Mouse (Mus musculus) lung, embryonic 16.5 days (tissue): ENCODE measurements at regions not wholly inside any gene's neighbourhood (a gene's known extent, or its start where the extent isn't known, plus 50 kb on each side); places are given as distances from the start of the nearest gene placed in this dataset.

Source experiments
- ATAC-seq: fragments of 200-750 bp; cut with Nextera tagmentation; 2 replicates; pipeline ENCODE4 v1.8.0; 2017; ENCODE audit warnings: low read depth, mild to moderate bottlenecking, moderate library complexity
- H3K27ac ChIP-seq: fragments of 300-500 bp; sonication (generic); 2 replicates; pipeline ENCODE4 v1.5.1; 2014; ENCODE audit warnings: mild to moderate bottlenecking, control low read depth, low read length
- H3K27me3 ChIP-seq: fragments of 300-500 bp; sonication (generic); 2 replicates; pipeline ENCODE4 v1.6.1; 2014; ENCODE audit warnings: low read depth, low read length, mixed read lengths; ENCODE audit not compliant: control insufficient read depth, insufficient read depth
- H3K36me3 ChIP-seq: fragments of 300-500 bp; sonication (generic); 2 replicates; pipeline ENCODE4 v1.6.1; 2014; ENCODE audit warnings: low read length; ENCODE audit not compliant: control insufficient read depth, insufficient read depth
- H3K4me1 ChIP-seq: fragments of 300-500 bp; sonication (generic); replicated peaks from 2 replicates; pipeline ENCODE4 v1.6.1; 2014; ENCODE audit warnings: low read length, mixed read lengths; ENCODE audit not compliant: control insufficient read depth, insufficient read depth
- H3K4me2 ChIP-seq: fragments of 300-500 bp; sonication (generic); 2 replicates; pipeline ENCODE4 v1.6.1; 2014; ENCODE audit warnings: low read depth, low read length, control low read depth
- H3K4me3 ChIP-seq: fragments of 300-500 bp; sonication (generic); 2 replicates; pipeline ENCODE4 v1.5.1; 2014; ENCODE audit warnings: mild to moderate bottlenecking, low read length, control low read depth
- H3K9ac ChIP-seq: fragments of 300-500 bp; sonication (generic); 2 replicates; pipeline ENCODE4 v1.6.1; 2014; ENCODE audit warnings: low read length, control low read depth
- H3K9me3 ChIP-seq: fragments of 300-500 bp; sonication (generic); 2 replicates; pipeline ENCODE4 v1.6.1; 2016; ENCODE audit warnings: low read length; ENCODE audit not compliant: control insufficient read depth
- WGBS: fragments of 180-500 bp; shearing (Covaris S2); extraction: QIAGEN DNeasy Blood & Tissue Kit; methylation state at CpG from one replicate; pipeline ENCODE4 v1.1.7; 2014; 5-methylcytosine and 5-hydroxymethylcytosine counted together

DNA sequence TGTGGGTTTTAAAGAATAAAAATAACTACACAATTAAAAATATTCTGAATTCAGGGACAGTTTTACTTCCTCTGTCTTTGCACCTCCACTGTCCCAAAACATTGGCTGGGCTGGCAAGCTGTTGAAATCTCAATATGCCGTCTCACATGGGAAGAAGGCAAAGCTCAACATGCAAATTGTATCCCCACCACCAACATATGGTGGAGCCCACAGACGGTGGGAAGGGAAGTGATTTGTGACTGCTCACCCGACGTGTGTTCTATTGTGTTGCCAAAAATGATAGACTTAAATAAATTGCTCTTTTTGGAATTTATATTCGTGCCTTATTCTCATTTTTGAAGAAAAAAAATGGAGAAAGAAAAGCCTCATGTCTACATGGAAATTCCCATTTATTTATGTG lies 105.6 kb downstream of the Fam204a start:
- H3K4me2 ChIP-seq: no peak overlapping the region
- H3K4me1 ChIP-seq: no peaks in the 10 kb centered on the region
- no peaks in the 10 kb centered on the region for H3K9me3 ChIP-seq
- H3K36me3 ChIP-seq: no peaks in the 10 kb centered on the region
- WGBS: 72% methylated on average over 5 of the region's 5 CpGs
- no peak overlapping the region for H3K27ac ChIP-seq
- H3K4me3 ChIP-seq: no peak overlapping the region
- no peak overlapping the region for H3K9ac ChIP-seq
- no peaks in the 10 kb centered on the region for H3K27me3 ChIP-seq
- no peak for ATAC-seq

DNA sequence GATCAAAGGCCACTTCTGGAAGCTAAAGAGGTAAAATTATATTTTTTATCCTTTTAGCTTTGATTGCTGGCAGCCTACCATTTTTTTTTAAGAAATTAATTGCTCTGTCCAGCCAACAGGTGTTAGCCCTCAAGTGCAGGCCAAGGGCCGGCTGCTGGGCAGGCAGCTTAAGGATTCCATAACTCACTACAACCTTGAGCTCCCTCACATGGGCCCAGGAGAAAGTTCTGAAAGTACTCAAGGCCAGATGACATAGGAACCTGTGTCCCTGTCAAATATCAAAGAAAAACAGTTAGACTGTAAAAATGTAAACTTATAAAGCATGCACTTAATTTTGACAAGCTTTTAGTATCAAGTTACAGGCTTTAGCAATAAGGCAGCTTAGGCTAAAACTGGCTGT lies 107.5 kb downstream of the Fam204a start:
- WGBS: 4% methylated on average over 1 of the region's 1 CpGs
- no peak for ATAC-seq

DNA sequence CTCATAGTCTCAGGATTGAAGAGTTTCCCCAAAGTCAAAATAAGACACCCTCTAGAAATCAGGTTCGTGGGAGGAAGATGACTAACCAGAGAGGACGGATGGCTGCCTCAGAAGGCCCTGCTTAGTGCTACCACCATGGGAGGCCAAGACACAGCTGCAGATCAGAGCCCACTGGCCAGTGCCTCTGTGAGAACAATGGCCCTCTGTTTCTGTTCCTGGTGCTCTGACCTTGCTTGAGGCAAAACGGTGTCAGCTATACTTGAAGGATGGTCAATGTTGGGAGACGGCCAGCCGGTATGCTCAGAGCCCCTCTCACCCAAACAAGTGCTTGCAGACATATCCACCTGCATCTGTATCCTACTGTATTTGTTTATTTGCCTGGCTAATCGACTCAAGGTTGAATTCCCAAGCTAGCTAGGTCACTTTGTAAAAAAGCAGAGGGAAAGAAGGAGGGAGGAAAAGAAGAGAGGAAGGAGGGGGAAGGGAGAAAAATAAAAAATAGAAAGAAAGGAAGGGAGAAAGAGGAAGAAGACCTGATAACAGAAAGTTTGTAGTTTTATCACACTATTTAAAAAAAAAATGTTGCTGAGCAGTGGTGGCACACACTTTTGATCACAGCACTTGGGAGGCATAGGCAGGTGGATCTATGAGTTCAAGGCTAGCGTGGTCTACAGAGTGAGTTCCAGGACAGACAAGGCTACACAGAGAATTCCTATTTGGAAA lies 112.7 kb downstream of the Fam204a start:
- Histone ChIP-seq H3K9me3 (no peaks in the 10 kb centered on the region), H3K4me3 (no peak overlapping the region), H3K36me3 (no peaks in the 10 kb centered on the region), H3K4me1 (no peaks in the 10 kb centered on the region), H3K9ac (no peak overlapping the region), H3K27me3 (no peaks in the 10 kb centered on the region), H3K27ac (no peak overlapping the region), H3K4me2 (no peak overlapping the region)
- WGBS: 32% methylated on average over 7 of the region's 7 CpGs
- ATAC-seq: no peak

More for the DNA sequence above, 107.5 kb downstream of the Fam204a start:
- no peak overlapping the region for H3K4me2 ChIP-seq
- H3K27me3 ChIP-seq: no peaks in the 10 kb centered on the region
- H3K27ac ChIP-seq: no peak overlapping the region
- H3K9me3 ChIP-seq: no peaks in the 10 kb centered on the region
- H3K4me3 ChIP-seq: no peak overlapping the region
- H3K36me3 ChIP-seq: no peaks in the 10 kb centered on the region
- no peak overlapping the region for H3K9ac ChIP-seq
- H3K4me1 ChIP-seq: no peaks in the 10 kb centered on the region

DNA sequence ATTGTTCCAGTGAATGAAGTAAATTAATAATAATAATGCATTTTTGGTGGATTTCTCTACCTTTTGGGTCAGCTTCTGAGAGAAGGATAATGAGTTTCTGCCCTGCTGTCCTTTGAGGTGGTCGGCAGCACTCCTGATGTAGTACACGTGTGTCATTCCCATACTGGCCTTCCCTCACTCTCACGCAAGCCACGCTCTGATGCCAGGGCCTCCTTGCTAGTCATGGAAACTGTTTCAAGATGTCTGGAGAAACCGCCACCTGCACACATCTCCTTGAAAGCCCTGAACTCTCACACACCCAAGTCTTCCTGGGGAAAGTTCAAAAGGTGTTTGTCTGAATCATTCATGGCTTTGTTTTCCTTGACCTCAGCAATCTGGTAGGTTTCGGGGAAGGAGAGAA lies 116.2 kb downstream of the Fam204a start:
- no peaks in the 10 kb centered on the region for H3K9me3 ChIP-seq
- H3K4me1 ChIP-seq: no peaks in the 10 kb centered on the region
- WGBS: 77% methylated on average over 6 of the region's 6 CpGs
- no peak overlapping the region for H3K4me2 ChIP-seq
- H3K27me3 ChIP-seq: no peaks in the 10 kb centered on the region
- no peak for ATAC-seq
- no peak overlapping the region for H3K4me3 ChIP-seq
- H3K27ac ChIP-seq: no peak overlapping the region
- no peak overlapping the region for H3K9ac ChIP-seq
- no peaks in the 10 kb centered on the region for H3K36me3 ChIP-seq

DNA sequence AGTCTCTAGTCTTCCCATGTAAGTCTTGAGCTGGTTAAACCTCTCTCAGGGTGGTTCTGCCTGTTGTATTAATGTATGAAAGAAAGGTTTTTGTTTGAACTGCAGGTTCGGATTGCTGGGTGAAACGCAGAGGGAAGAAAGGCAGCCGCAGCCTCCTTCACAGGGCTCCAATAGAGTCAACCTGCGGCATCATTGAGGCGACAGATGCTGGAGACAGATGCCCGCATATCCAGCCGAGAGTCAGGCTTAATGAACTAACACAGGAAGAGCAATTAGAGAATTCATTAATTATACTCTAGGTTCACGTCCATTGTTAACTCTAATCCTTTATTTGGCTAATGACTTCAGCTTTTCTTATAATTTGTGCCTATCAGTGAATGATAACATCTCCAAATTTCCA lies 117.0 kb downstream of the Fam204a start:
- WGBS: 70% methylated on average over 8 of the region's 8 CpGs
- H3K4me3 ChIP-seq: no peak overlapping the region
- no peaks in the 10 kb centered on the region for H3K4me1 ChIP-seq
- no peak for ATAC-seq
- H3K4me2 ChIP-seq: no peak overlapping the region
- H3K27ac ChIP-seq: no peak overlapping the region
- no peak overlapping the region for H3K9ac ChIP-seq
- no peaks in the 10 kb centered on the region for H3K36me3 ChIP-seq
- no peaks in the 10 kb centered on the region for H3K27me3 ChIP-seq
- H3K9me3 ChIP-seq: no peaks in the 10 kb centered on the region

DNA sequence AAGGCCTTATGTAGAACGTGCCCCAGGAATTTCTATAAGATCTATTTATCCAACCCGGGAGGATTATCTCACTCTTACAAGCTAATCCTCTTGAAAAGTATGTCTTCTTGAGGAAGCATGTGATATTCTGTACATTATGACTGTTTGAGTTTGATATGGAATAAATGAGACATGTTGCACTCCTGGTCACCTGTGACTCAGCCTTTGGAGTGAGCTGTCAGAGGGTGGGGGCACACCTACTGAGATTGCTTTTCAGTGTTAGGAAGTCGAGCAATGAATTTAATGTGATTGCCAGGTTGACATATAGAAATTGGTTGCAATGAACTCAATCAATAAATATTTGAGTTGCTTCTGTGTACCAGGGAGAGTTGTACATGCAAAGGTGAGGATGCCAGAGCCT lies 128.6 kb downstream of the Fam204a start:
- Histone ChIP-seq H3K27me3 (no peaks in the 10 kb centered on the region), H3K4me3 (no peak overlapping the region), H3K4me2 (no peak overlapping the region), H3K9ac (no peak overlapping the region), H3K9me3 (no peaks in the 10 kb centered on the region), H3K27ac (no peak overlapping the region), H3K36me3 (no peaks in the 10 kb centered on the region), H3K4me1 (no peaks in the 10 kb centered on the region)
- 55% methylated on average over 3 of the region's 3 CpGs for WGBS
- no peak for ATAC-seq

DNA sequence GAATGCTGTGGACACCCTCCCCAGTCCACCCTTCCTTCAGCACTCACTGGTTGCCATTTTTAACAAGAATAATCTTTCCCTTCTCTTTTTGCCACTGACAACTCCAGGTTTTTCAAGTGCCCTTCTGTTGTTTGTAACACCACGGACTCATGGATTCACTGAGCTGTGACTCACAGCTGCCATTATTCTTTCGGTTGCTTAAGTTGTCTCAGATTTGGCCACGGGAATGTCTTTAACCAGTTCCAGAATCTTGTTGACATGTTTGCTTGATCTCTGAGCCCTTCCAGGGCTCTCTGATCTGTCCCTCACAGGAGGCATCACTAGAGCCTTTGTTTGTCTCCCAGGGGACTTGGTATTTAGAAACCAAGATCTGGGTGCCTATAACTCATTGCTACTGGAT lies 131.5 kb upstream of the Rab11fip2 start:
- Histone ChIP-seq H3K27me3 (no peaks in the 10 kb centered on the region), H3K4me3 (no peak overlapping the region), H3K36me3 (no peaks in the 10 kb centered on the region), H3K27ac (no peak overlapping the region), H3K4me1 (no peaks in the 10 kb centered on the region), H3K9me3 (no peaks in the 10 kb centered on the region), H3K9ac (no peak overlapping the region), H3K4me2 (no peak overlapping the region)
- ATAC-seq: no peak
- WGBS: 40% methylated on average over 3 of the region's 3 CpGs

DNA sequence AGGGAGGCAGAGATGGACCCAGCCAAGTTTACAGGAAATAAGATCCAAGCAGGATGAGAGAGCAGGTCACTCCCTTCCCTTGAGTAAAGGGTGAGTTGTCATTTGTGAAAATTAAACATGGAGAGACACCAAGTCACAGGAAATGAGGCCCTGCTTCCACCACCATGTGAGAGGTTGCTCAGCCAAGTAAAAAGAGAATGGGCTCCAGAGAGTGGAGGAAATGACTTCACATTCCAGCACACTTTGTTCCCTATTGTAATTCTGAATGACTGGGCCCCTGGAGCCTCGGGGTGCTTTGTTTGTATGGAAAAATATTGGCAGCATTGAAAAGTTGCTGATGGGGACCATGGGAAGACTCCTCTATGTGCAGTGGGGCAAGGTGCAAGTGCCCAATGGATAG lies 129.9 kb upstream of the Rab11fip2 start:
- H3K27me3 ChIP-seq: no peaks in the 10 kb centered on the region
- H3K4me1 ChIP-seq: no peaks in the 10 kb centered on the region
- no peaks in the 10 kb centered on the region for H3K36me3 ChIP-seq
- ATAC-seq: peak; percentile 54
- H3K9ac ChIP-seq: no peak overlapping the region
- no peak overlapping the region for H3K4me3 ChIP-seq
- H3K4me2 ChIP-seq: no peak overlapping the region
- no peaks in the 10 kb centered on the region for H3K9me3 ChIP-seq
- H3K27ac ChIP-seq: no peak overlapping the region
- 48% methylated on average over 1 of the region's 1 CpGs for WGBS

DNA sequence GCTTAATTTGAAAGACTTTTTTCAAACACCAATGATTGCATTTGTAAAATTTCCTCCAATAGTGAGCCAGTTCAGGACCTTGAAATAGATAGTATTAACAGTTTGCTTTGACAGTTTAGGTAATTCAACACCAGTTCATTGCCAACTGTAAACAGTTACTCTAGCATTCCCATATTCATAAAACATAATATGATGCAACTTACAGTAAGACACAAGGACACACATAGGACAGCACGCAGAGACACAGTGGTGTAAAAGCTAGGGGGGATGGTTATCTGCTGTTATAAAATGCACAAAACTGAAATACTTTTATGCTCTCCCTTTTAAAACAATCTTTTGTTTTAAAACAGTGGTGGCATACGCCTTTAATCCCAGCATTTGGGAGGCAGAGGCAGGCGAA lies 122.7 kb upstream of the Rab11fip2 start:
- 80% methylated on average over 3 of the region's 3 CpGs for WGBS
- Histone ChIP-seq H3K4me3 (no peak overlapping the region), H3K4me1 (no peaks in the 10 kb centered on the region), H3K9me3 (no peaks in the 10 kb centered on the region), H3K4me2 (no peak overlapping the region), H3K36me3 (no peaks in the 10 kb centered on the region), H3K27me3 (no peaks in the 10 kb centered on the region), H3K27ac (no peak overlapping the region), H3K9ac (no peak overlapping the region)
- no peak for ATAC-seq
